Mouse (Mus musculus): ENCODE measurements around the gene Ccdc186.

DNA sequence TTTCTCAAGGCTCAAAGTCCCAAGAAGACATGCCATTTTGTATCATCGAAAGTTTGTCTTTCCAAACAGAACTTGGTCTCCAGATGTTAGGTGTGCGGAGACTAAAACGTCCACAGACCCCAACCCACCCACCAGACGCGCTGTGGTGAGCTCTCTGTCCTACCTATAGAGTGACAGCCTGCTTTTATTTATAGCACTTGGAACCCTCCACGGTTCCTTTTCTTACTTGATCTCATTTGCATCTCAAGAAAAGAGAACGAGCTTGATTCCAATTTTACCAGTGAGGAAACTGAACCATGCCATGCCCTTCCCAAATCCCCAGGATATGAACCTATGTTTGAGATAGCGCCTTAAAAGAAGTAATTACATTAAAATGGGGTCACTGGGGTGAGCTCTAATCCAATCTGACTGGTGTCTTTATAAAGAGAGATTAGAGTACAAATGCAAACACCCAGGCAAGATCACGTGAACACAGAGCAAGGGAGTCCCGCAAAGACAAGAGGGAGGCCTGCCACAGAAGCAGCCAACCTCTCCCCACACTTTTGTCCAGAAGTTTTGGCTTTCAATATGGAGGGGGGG is 48.5 kb downstream of the Ccdc186 start:
- TF ChIP-seq POLR2A (IDR thresholded peaks at IDR 0.05; ENCODE audit: low read depth, low read length) (no peak), CTCF (IDR thresholded peaks at IDR 0.05; ENCODE audit: extremely low read depth, insufficient read depth, insufficient read length, insufficient replicate concordance) (no peak)

Measured in spleen, adult 2 months (tissue).